Mouse (Mus musculus) liver, postnatal 0 days (tissue): ENCODE data around the gene Tex12.

Experiments
- CTCF ChIP-seq: sonication (generic); IDR thresholded peaks from 2 replicates; pipeline ENCODE4 v1.5.1; 2016; ENCODE audit warnings: antibody characterized with exemption, low read depth
- EP300 ChIP-seq: IDR thresholded peaks from 2 replicates; pipeline ENCODE4 v1.6.1; 2016; ENCODE audit warnings: antibody characterized with exemption, low read depth, mild to moderate bottlenecking

DNA sequence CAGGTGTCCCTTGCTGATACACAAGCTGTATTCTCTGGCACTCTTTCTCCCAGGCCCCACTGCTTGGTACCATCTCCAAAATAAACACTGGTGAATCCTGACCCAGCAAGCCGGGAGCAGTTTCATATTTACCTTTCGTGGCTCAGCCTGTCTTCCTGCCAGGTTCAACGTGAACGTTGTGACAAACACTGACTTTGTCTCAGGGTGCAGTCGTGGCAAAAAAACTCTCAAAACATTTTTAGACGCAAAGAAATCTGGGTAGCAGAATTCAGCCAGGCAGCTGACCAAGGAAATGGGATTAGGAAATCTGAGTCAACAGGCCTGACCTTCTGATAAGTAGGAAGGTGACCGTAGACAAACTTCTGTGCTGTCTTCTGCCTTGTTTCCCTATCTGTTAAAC, 53.6 kb downstream of the Tex12 start:
- TF ChIP-seq CTCF = no peak
- no peak for TF ChIP-seq EP300
